Mouse (Mus musculus): Measurements from ENCODE around the gene AA986860. TPM values are rescaled to one million over a fixed set of nuclear protein-coding genes. Genes with fewer than 3 reads are reported as not detected.

Gene AA986860
- polyA plus RNA-seq, 1 experiment from 2014 or later = 0.42 TPM

- no peak overlapping the region; the same call in 1 of the 2 replicates for H3K27ac ChIP-seq (replicated peaks)
- DNase-seq (ENCODE audit: low spot score) = no peak
These were observed 8.5 kb downstream of the AA986860 start for GRCm38 (mm10) chr1:130740227-130740648.

GRCm38 (mm10) chr1:130740781-130741720 lies 9.3 kb downstream of the AA986860 start:
- H3K27me3 ChIP-seq (ENCODE audit: low read depth, poor library complexity, severe bottlenecking) = no peaks in the 10 kb centered on the region
- H3K9me3 ChIP-seq (replicated peaks) = no peaks in the 10 kb centered on the region
- peak overlapping the region; percentile 69 for H3K27ac ChIP-seq (replicated peaks)
- no peak overlapping the region for H3K4me3 ChIP-seq
- no peak for DNase-seq (ENCODE audit: low spot score)
- 56% methylated on average over 15 of the region's 15 CpGs for WGBS
- H3K36me3 ChIP-seq = no peaks in the 10 kb centered on the region
- H3K4me1 ChIP-seq = peaks cover 6% of the 10 kb centered on the region; the same call in 1 of the 2 replicates

More at GRCm38 (mm10) chr1:130740227-130740648, 8.5 kb downstream of the AA986860 start:
- H3K4me3 ChIP-seq = no peak overlapping the region
- 88% methylated on average over 4 of the region's 4 CpGs for WGBS
- H3K36me3 ChIP-seq = no peaks in the 10 kb centered on the region
- H3K9me3 ChIP-seq (replicated peaks) = no peaks in the 10 kb centered on the region
- peaks cover 6% of the 10 kb centered on the region; the same call in 1 of the 2 replicates for H3K4me1 ChIP-seq
- no peaks in the 10 kb centered on the region for H3K27me3 ChIP-seq (ENCODE audit: low read depth, poor library complexity, severe bottlenecking)

GRCm38 (mm10) chr1:130742201-130742600 lies 10.4 kb downstream of the AA986860 start:
- peaks cover 6% of the 10 kb centered on the region; the same call in 1 of the 2 replicates for H3K4me1 ChIP-seq
- peak overlapping the region; percentile 39; the same call in 1 of the 2 replicates for H3K27ac ChIP-seq (replicated peaks)
- no peak overlapping the region for H3K4me3 ChIP-seq
- whole genome bisulfite sequencing = 89% methylated on average over 7 of the region's 7 CpGs
- DNase-seq (ENCODE audit: low spot score) = no peak
- H3K27me3 ChIP-seq (ENCODE audit: low read depth, poor library complexity, severe bottlenecking) = no peaks in the 10 kb centered on the region
- H3K36me3 ChIP-seq = no peaks in the 10 kb centered on the region
- no peaks in the 10 kb centered on the region for H3K9me3 ChIP-seq (replicated peaks)

- Histone ChIP-seq H3K4me1 (peaks cover 6% of the 10 kb centered on the region; the same call in 1 of the 2 replicates), H3K27me3 (ENCODE audit: low read depth, poor library complexity, severe bottlenecking) (no peaks in the 10 kb centered on the region), H3K9me3 (replicated peaks) (no peaks in the 10 kb centered on the region), H3K27ac (replicated peaks) (0 out of 2 replicates have a peak overlapping the region, but pooled peaks have one; percentile 39), H3K4me3 (no peak overlapping the region), H3K36me3 (no peaks in the 10 kb centered on the region)
- WGBS = 96% methylated on average over 1 of the region's 1 CpGs
- no peak for DNase-seq (ENCODE audit: low spot score)
These were observed 12.0 kb downstream of the AA986860 start for GRCm38 (mm10) chr1:130743775-130744174.

GRCm38 (mm10) chr1:130744217-130744616 lies 12.4 kb downstream of the AA986860 start:
- no peak for DNase-seq (ENCODE audit: low spot score)
- Histone ChIP-seq H3K27ac (replicated peaks) (no peak overlapping the region), H3K9me3 (replicated peaks) (no peaks in the 10 kb centered on the region), H3K4me3 (no peak overlapping the region), H3K36me3 (no peaks in the 10 kb centered on the region), H3K4me1 (peaks cover 6% of the 10 kb centered on the region; the same call in 1 of the 2 replicates), H3K27me3 (ENCODE audit: low read depth, poor library complexity, severe bottlenecking) (no peaks in the 10 kb centered on the region)
- 79% methylated on average over 2 of the region's 2 CpGs for WGBS

- H3K36me3 ChIP-seq = no peaks in the 10 kb centered on the region
- no peaks in the 10 kb centered on the region for H3K27me3 ChIP-seq (ENCODE audit: low read depth, poor library complexity, severe bottlenecking)
- no peaks in the 10 kb centered on the region for H3K9me3 ChIP-seq (replicated peaks)
- peaks cover 6% of the 10 kb centered on the region; the same call in 1 of the 2 replicates for H3K4me1 ChIP-seq
- H3K27ac ChIP-seq (replicated peaks) = no peak overlapping the region
- 91% methylated on average over 5 of the region's 5 CpGs for WGBS
- no peak overlapping the region for H3K4me3 ChIP-seq
- no peak for DNase-seq (ENCODE audit: low spot score)
These were observed 13.2 kb downstream of the AA986860 start for GRCm38 (mm10) chr1:130744961-130745360.

- no peak for DNase-seq (ENCODE audit: low spot score)
These were observed 13.8 kb downstream of the AA986860 start for GRCm38 (mm10) chr1:130745591-130745990.

GRCm38 (mm10) chr1:130746819-130747218 lies 15.0 kb downstream of the AA986860 start:
- no peaks in the 10 kb centered on the region for H3K36me3 ChIP-seq
- H3K27me3 ChIP-seq (ENCODE audit: low read depth, poor library complexity, severe bottlenecking) = no peaks in the 10 kb centered on the region
- H3K9me3 ChIP-seq (replicated peaks) = no peaks in the 10 kb centered on the region
- WGBS = 85% methylated on average over 3 of the region's 3 CpGs
- no peak for DNase-seq (ENCODE audit: low spot score)
- H3K4me1 ChIP-seq = no peaks in the 10 kb centered on the region
- no peak overlapping the region for H3K27ac ChIP-seq (replicated peaks)
- no peak overlapping the region for H3K4me3 ChIP-seq

More at GRCm38 (mm10) chr1:130745591-130745990, 13.8 kb downstream of the AA986860 start:
- no peak overlapping the region for H3K27ac ChIP-seq (replicated peaks)
- H3K4me3 ChIP-seq = no peak overlapping the region
- no peaks in the 10 kb centered on the region for H3K27me3 ChIP-seq (ENCODE audit: low read depth, poor library complexity, severe bottlenecking)
- no peaks in the 10 kb centered on the region for H3K9me3 ChIP-seq (replicated peaks)
- WGBS = 95% methylated on average over 3 of the region's 3 CpGs
- H3K36me3 ChIP-seq = no peaks in the 10 kb centered on the region
- peaks cover 6% of the 10 kb centered on the region; the same call in 1 of the 2 replicates for H3K4me1 ChIP-seq

GRCm38 (mm10) chr1:130759689-130760088 lies 27.9 kb downstream of the AA986860 start:
- H3K9me3 ChIP-seq (replicated peaks) = no peaks in the 10 kb centered on the region
- H3K4me1 ChIP-seq = no peaks in the 10 kb centered on the region
- no peak for DNase-seq (ENCODE audit: low spot score)
- H3K27ac ChIP-seq (replicated peaks) = no peak overlapping the region
- no peaks in the 10 kb centered on the region for H3K36me3 ChIP-seq
- WGBS = 85% methylated on average over 9 of the region's 9 CpGs
- no peaks in the 10 kb centered on the region for H3K27me3 ChIP-seq (ENCODE audit: low read depth, poor library complexity, severe bottlenecking)
- H3K4me3 ChIP-seq = no peak overlapping the region

GRCm38 (mm10) chr1:130761597-130761996 lies 29.8 kb downstream of the AA986860 start:
- no peak overlapping the region for H3K4me3 ChIP-seq
- H3K36me3 ChIP-seq = no peaks in the 10 kb centered on the region
- no peak for DNase-seq (ENCODE audit: low spot score)
- H3K9me3 ChIP-seq (replicated peaks) = no peaks in the 10 kb centered on the region
- 71% methylated on average over 1 of the region's 1 CpGs for WGBS
- no peaks in the 10 kb centered on the region for H3K4me1 ChIP-seq
- no peaks in the 10 kb centered on the region for H3K27me3 ChIP-seq (ENCODE audit: low read depth, poor library complexity, severe bottlenecking)
- no peak overlapping the region for H3K27ac ChIP-seq (replicated peaks)

GRCm38 (mm10) chr1:130762045-130762760 lies 30.4 kb downstream of the AA986860 start:
- no peaks in the 10 kb centered on the region for H3K9me3 ChIP-seq (replicated peaks)
- H3K27ac ChIP-seq (replicated peaks) = no peak overlapping the region
- H3K36me3 ChIP-seq = no peaks in the 10 kb centered on the region
- DNase-seq (ENCODE audit: low spot score) = no peak
- no peaks in the 10 kb centered on the region for H3K27me3 ChIP-seq (ENCODE audit: low read depth, poor library complexity, severe bottlenecking)
- H3K4me1 ChIP-seq = no peaks in the 10 kb centered on the region
- 91% methylated on average over 3 of the region's 3 CpGs for WGBS
- H3K4me3 ChIP-seq = no peak overlapping the region

- no peak overlapping the region for H3K4me3 ChIP-seq
- H3K27ac ChIP-seq (replicated peaks) = no peak overlapping the region
- no peaks in the 10 kb centered on the region for H3K36me3 ChIP-seq
- 91% methylated on average over 12 of the region's 12 CpGs for whole genome bisulfite sequencing
- DNase-seq (ENCODE audit: low spot score) = no peak
- H3K27me3 ChIP-seq (ENCODE audit: low read depth, poor library complexity, severe bottlenecking) = no peaks in the 10 kb centered on the region
- no peaks in the 10 kb centered on the region for H3K9me3 ChIP-seq (replicated peaks)
- no peaks in the 10 kb centered on the region for H3K4me1 ChIP-seq
These were observed 32.3 kb downstream of the AA986860 start for GRCm38 (mm10) chr1:130764027-130764461.
